Mouse (Mus musculus) CD4-positive, CD25-positive, alpha-beta regulatory T cell, adult 4 months (primary cell): ENCODE measurements around the gene Rab44. TPM values are rescaled to one million over a fixed set of nuclear protein-coding genes. Genes with fewer than 3 reads are reported as not detected.
"Not testable (repeated sequence)": the region's sequence is repeated elsewhere in the genome, so short reads cannot be mapped to it uniquely, and the experiment has no call there.

Experiments
- ATAC-seq: one replicate; pipeline ENCODE4 v1.8.0; 2017
- polyA plus RNA-seq, 2 experiments: library from polyadenylated mRNA; unstranded; fragments of 100-300 nt; shearing (Covaris generic); gene quantifications; one replicate each; pipeline ENCODE4 v1.2.1; 2017

Gene Rab44
- polyA plus RNA-seq, 2 experiments from 2014 or later, result not detected

GRCm38 (mm10) chr17:29091348-29091944, 22.5 kb upstream of the Rab44 start:
- ATAC-seq, result no peak

GRCm38 (mm10) chr17:29092497-29092896, 21.4 kb upstream of the Rab44 start:
- ATAC-seq, result no peak

- ATAC-seq, result peak; percentile 50
Observed at GRCm38 (mm10) chr17:29093110-29093952, 20.6 kb upstream of the Rab44 start.

GRCm38 (mm10) chr17:29093961-29094309, 20.0 kb upstream of the Rab44 start:
- ATAC-seq, result no peak

- ATAC-seq, result peak; percentile 2
Observed at GRCm38 (mm10) chr17:29094310-29095181, 19.4 kb upstream of the Rab44 start.

- ATAC-seq, result peak; percentile 88
Observed at GRCm38 (mm10) chr17:29095201-29095733, 18.7 kb upstream of the Rab44 start.

- ATAC-seq, result no peak
Observed at GRCm38 (mm10) chr17:29096245-29096644, 17.7 kb upstream of the Rab44 start.

GRCm38 (mm10) chr17:29096851-29097561, 16.9 kb upstream of the Rab44 start:
- ATAC-seq, result no peak

GRCm38 (mm10) chr17:29098291-29098690, 15.7 kb upstream of the Rab44 start:
- ATAC-seq, result no peak

- ATAC-seq, result no peak
Observed at GRCm38 (mm10) chr17:29099076-29099475, 14.9 kb upstream of the Rab44 start.

- ATAC-seq, result no peak
Observed at GRCm38 (mm10) chr17:29100627-29101026, 13.3 kb upstream of the Rab44 start.

- not testable (repeated sequence) for ATAC-seq
Observed at GRCm38 (mm10) chr17:29110356-29110755, 3.6 kb upstream of the Rab44 start.

- no peak for ATAC-seq
Observed at GRCm38 (mm10) chr17:29111332-29111731, 2.6 kb upstream of the Rab44 start.

- no peak for ATAC-seq
Observed at GRCm38 (mm10) chr17:29116023-29116422, 2.1 kb downstream of the Rab44 start.

- no peak for ATAC-seq
Observed at GRCm38 (mm10) chr17:29117006-29117648, 3.2 kb downstream of the Rab44 start.

GRCm38 (mm10) chr17:29118057-29118456, 4.1 kb downstream of the Rab44 start:
- no peak for ATAC-seq

- no peak for ATAC-seq
Observed at GRCm38 (mm10) chr17:29120666-29121065, 6.7 kb downstream of the Rab44 start.

GRCm38 (mm10) chr17:29122817-29123216, 8.9 kb downstream of the Rab44 start:
- ATAC-seq, result no peak

- ATAC-seq, result no peak
Observed at GRCm38 (mm10) chr17:29123578-29124174, 9.7 kb downstream of the Rab44 start.

GRCm38 (mm10) chr17:29126561-29126960, 12.6 kb downstream of the Rab44 start:
- no peak for ATAC-seq

- ATAC-seq, result no peak
Observed at GRCm38 (mm10) chr17:29129341-29129740, 15.4 kb downstream of the Rab44 start.
